Mouse (Mus musculus): Measurements from ENCODE around the gene Ptpdc1.

Ptpdc1 gene

GRCm38 (mm10) chr13:48655637-48656036 lies 30.2 kb upstream of the Ptpdc1 start:
- DNase-seq (ENCODE audit: low spot score in 2 of 2), result peak; percentile 8 to 60

- peak in 1 of 2 experiments; percentile 67 for DNase-seq (ENCODE audit: low spot score in 2 of 2)
Observed at GRCm38 (mm10) chr13:48653788-48654770, 28.6 kb upstream of the Ptpdc1 start.

- DNase-seq (ENCODE audit: low spot score in 2 of 2), result no peak
Observed at GRCm38 (mm10) chr13:48651132-48652065, 25.9 kb upstream of the Ptpdc1 start.

GRCm38 (mm10) chr13:48650615-48651014 lies 25.2 kb upstream of the Ptpdc1 start:
- DNase-seq (ENCODE audit: low spot score in 2 of 2), result peak in 1 of 2 experiments; percentile 12

GRCm38 (mm10) chr13:48646696-48647095 lies 21.2 kb upstream of the Ptpdc1 start:
- DNase-seq (ENCODE audit: low spot score in 2 of 2), result no peak

- no peak for DNase-seq (ENCODE audit: low spot score in 2 of 2)
Observed at GRCm38 (mm10) chr13:48643991-48644390, 18.5 kb upstream of the Ptpdc1 start.

GRCm38 (mm10) chr13:48643072-48643471 lies 17.6 kb upstream of the Ptpdc1 start:
- DNase-seq (ENCODE audit: low spot score in 2 of 2), result no peak

- peak in 1 of 2 experiments; percentile 57 for DNase-seq (ENCODE audit: low spot score in 2 of 2)
Observed at GRCm38 (mm10) chr13:48639570-48639969, 14.1 kb upstream of the Ptpdc1 start.

- DNase-seq (ENCODE audit: low spot score in 2 of 2), result no peak
Observed at GRCm38 (mm10) chr13:48637706-48638105, 12.2 kb upstream of the Ptpdc1 start.

GRCm38 (mm10) chr13:48631691-48632090 lies 6.2 kb upstream of the Ptpdc1 start:
- no peak for DNase-seq (ENCODE audit: low spot score in 2 of 2)

- no peak for DNase-seq (ENCODE audit: low spot score in 2 of 2)
Observed at GRCm38 (mm10) chr13:48624968-48625398, 481 bp downstream of the Ptpdc1 start.

GRCm38 (mm10) chr13:48618890-48619289 lies 6.6 kb downstream of the Ptpdc1 start:
- DNase-seq (ENCODE audit: low spot score in 2 of 2), result no peak

- no peak for DNase-seq (ENCODE audit: low spot score in 2 of 2)
Observed at GRCm38 (mm10) chr13:48617774-48618173, 7.7 kb downstream of the Ptpdc1 start.

- DNase-seq (ENCODE audit: low spot score in 2 of 2), result no peak
Observed at GRCm38 (mm10) chr13:48614525-48614924, 10.9 kb downstream of the Ptpdc1 start.

- DNase-seq (ENCODE audit: low spot score in 2 of 2), result no peak
Observed at GRCm38 (mm10) chr13:48609106-48609505, 16.4 kb downstream of the Ptpdc1 start.

GRCm38 (mm10) chr13:48604591-48604990 lies 20.9 kb downstream of the Ptpdc1 start:
- no peak for DNase-seq (ENCODE audit: low spot score in 2 of 2)

GRCm38 (mm10) chr13:48603296-48603695 lies 22.2 kb downstream of the Ptpdc1 start:
- DNase-seq (ENCODE audit: low spot score in 2 of 2), result no peak

- DNase-seq (ENCODE audit: low spot score in 2 of 2), result no peak
Observed at GRCm38 (mm10) chr13:48594605-48595004, 30.9 kb downstream of the Ptpdc1 start.

- DNase-seq (ENCODE audit: low spot score in 2 of 2), result no peak
Observed at GRCm38 (mm10) chr13:48594031-48594430, 31.4 kb downstream of the Ptpdc1 start.

GRCm38 (mm10) chr13:48593181-48593580 lies 32.3 kb downstream of the Ptpdc1 start:
- no peak for DNase-seq (ENCODE audit: low spot score in 2 of 2)

- DNase-seq (ENCODE audit: low spot score in 2 of 2), result no peak
Observed at GRCm38 (mm10) chr13:48590743-48591142, 34.7 kb downstream of the Ptpdc1 start.

GRCm38 (mm10) chr13:48587354-48587753 lies 38.1 kb downstream of the Ptpdc1 start:
- no peak for DNase-seq (ENCODE audit: low spot score in 2 of 2)

All from thymus, postnatal 10 days (tissue).